Mouse (Mus musculus): Measurements from ENCODE around the gene Clpsl2. TPM values are rescaled to one million over a fixed set of nuclear protein-coding genes. Genes with fewer than 3 reads are reported as not detected.
"Not testable (repeated sequence)": the region's sequence is repeated elsewhere in the genome, so short reads cannot be mapped to it uniquely, and the experiment has no call there.

Clpsl2 gene
- total and polyA plus RNA-seq, 3 experiments = not detected

- DNase-seq = no peak
- intact Hi-C loops (cut with DNase I) = no loop called here
- Histone ChIP-seq H3K27me3 (ENCODE audit: control insufficient read depth, insufficient read depth, low read length) (no peaks in the 10 kb centered on the region; the same call in 1 of the 2 replicates), H3K27ac (no peak overlapping the region), H3K79me2 (replicated peaks; ENCODE audit: control insufficient read depth, insufficient read depth, low read length) (no peaks in the 10 kb centered on the region), H3K36me3 (ENCODE audit: control insufficient read depth, insufficient read depth, low read length) (no peaks in the 10 kb centered on the region), H3K4me3 (no peak overlapping the region), H3K4me1 (ENCODE audit: control insufficient read depth, insufficient read depth, low read length) (no peaks in the 10 kb centered on the region), H3K9ac (ENCODE audit: low read depth, low read length) (no peak overlapping the region)
- no peak for TF ChIP-seq POLR2A (IDR thresholded peaks at IDR 0.05; ENCODE audit: insufficient read depth, low read depth, low read length)
- no peak for TF ChIP-seq EP300 (IDR thresholded peaks at IDR 0.05; ENCODE audit: insufficient read depth, low read depth, low read length)
- no peak for TF ChIP-seq CTCF (IDR thresholded peaks at IDR 0.05)
- 82% methylated on average over 13 of the region's 13 CpGs for WGBS
Observed at GRCm38 (mm10) chr17:28533327-28533726, 15.9 kb upstream of the Clpsl2 start.

DNA sequence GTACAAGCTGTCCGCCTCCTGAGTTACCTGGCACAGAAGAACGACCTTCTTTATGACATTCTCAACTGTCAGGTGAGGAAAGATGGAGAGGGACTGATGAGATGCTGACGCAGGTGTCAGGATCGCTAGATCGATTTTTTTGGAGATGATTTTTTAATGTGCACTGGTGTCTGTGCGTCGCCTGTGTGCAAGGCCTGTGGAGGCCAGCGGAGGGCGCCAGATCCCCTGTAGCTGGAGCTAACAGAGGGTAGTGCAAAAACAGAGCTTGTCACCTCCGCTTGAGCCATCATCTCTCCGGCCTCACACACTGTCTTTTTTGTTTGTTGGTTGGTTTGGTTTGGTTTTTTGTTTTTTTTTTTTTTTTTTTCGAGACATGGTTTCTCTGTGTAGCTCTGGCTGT lies 11.3 kb upstream of the Clpsl2 start:
- DNase-seq = no peak
- Histone ChIP-seq H3K4me3 (no peak overlapping the region), H3K36me3 (ENCODE audit: control insufficient read depth, insufficient read depth, low read length) (no peaks in the 10 kb centered on the region), H3K4me1 (ENCODE audit: control insufficient read depth, insufficient read depth, low read length) (no peaks in the 10 kb centered on the region), H3K27ac (no peak overlapping the region), H3K27me3 (ENCODE audit: control insufficient read depth, insufficient read depth, low read length) (no peaks in the 10 kb centered on the region; the same call in 1 of the 2 replicates), H3K9ac (ENCODE audit: low read depth, low read length) (no peak overlapping the region), H3K79me2 (replicated peaks; ENCODE audit: control insufficient read depth, insufficient read depth, low read length) (no peaks in the 10 kb centered on the region)
- intact Hi-C loops (cut with DNase I) = no loop called here
- WGBS = 44% methylated on average over 12 of the region's 12 CpGs
- TF ChIP-seq POLR2A (IDR thresholded peaks at IDR 0.05; ENCODE audit: insufficient read depth, low read depth, low read length) = no peak
- no peak for TF ChIP-seq EP300 (IDR thresholded peaks at IDR 0.05; ENCODE audit: insufficient read depth, low read depth, low read length)
- no peak for TF ChIP-seq CTCF (IDR thresholded peaks at IDR 0.05)

DNA sequence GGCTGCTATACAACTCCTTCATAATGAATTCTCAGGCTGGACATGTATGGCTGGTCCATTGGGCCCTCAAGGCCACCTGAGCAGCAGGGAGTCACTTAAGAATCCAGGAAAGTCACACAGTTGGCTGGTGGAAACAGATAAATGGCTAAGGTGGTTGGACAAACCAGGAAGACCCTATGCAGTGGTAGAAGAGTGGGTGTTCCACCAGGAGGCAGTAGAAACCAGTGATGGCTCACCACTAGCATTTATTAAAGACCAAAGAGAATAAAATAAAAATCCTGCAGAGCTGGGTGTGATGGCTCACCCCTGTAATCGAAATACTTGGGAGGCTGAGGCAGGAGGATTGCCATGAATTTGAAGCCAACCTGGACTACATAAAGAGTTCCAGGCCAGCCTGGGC lies 2.3 kb upstream of the Clpsl2 start:
- no peaks in the 10 kb centered on the region for H3K4me1 ChIP-seq (ENCODE audit: control insufficient read depth, insufficient read depth, low read length)
- intact Hi-C loops (cut with DNase I) = loop anchor here (5.0 kb wide), 1 partner anchor 100 kb away; no protein-coding TSS in a partner anchor
- H3K27ac ChIP-seq = no peak overlapping the region
- no peak overlapping the region for H3K4me3 ChIP-seq
- WGBS = 59% methylated on average over 1 of the region's 1 CpGs
- no peaks in the 10 kb centered on the region for H3K27me3 ChIP-seq (ENCODE audit: control insufficient read depth, insufficient read depth, low read length)
- no peak overlapping the region for H3K9ac ChIP-seq (ENCODE audit: low read depth, low read length)
- no peaks in the 10 kb centered on the region for H3K36me3 ChIP-seq (ENCODE audit: control insufficient read depth, insufficient read depth, low read length)
- TF ChIP-seq CTCF (IDR thresholded peaks at IDR 0.05) = peak; percentile 64
- TF ChIP-seq EP300 (IDR thresholded peaks at IDR 0.05; ENCODE audit: insufficient read depth, low read depth, low read length) = no peak
- no peaks in the 10 kb centered on the region for H3K79me2 ChIP-seq (replicated peaks; ENCODE audit: control insufficient read depth, insufficient read depth, low read length)
- peak in 1 of 2 experiments; percentile 10 for DNase-seq

GRCm38 (mm10) chr17:28548550-28548949 lies 661 bp upstream of the Clpsl2 start:
- no peak for TF ChIP-seq EP300 (IDR thresholded peaks at IDR 0.05; ENCODE audit: insufficient read depth, low read depth, low read length)
- no peak for TF ChIP-seq POLR2A (IDR thresholded peaks at IDR 0.05; ENCODE audit: insufficient read depth, low read depth, low read length)
- TF ChIP-seq CTCF (IDR thresholded peaks at IDR 0.05) = no peak
- intact Hi-C loops (cut with DNase I) = loop anchor here (5.0 kb wide), 1 partner anchor 99 kb away; no protein-coding TSS in a partner anchor
- Histone ChIP-seq H3K4me1 (ENCODE audit: control insufficient read depth, insufficient read depth, low read length) (no peaks in the 10 kb centered on the region), H3K36me3 (ENCODE audit: control insufficient read depth, insufficient read depth, low read length) (no peaks in the 10 kb centered on the region), H3K79me2 (replicated peaks; ENCODE audit: control insufficient read depth, insufficient read depth, low read length) (no peaks in the 10 kb centered on the region), H3K9ac (ENCODE audit: low read depth, low read length) (no peak overlapping the region), H3K4me3 (no peak overlapping the region), H3K27ac (no peak overlapping the region), H3K27me3 (ENCODE audit: control insufficient read depth, insufficient read depth, low read length) (no peaks in the 10 kb centered on the region)
- no peak for DNase-seq
- WGBS = 60% methylated on average over 11 of the region's 11 CpGs

- H3K36me3 ChIP-seq (ENCODE audit: control insufficient read depth, insufficient read depth, low read length) = no peaks in the 10 kb centered on the region
- intact Hi-C loops (cut with DNase I) = no loop called here
- 11% methylated on average over 14 of the region's 14 CpGs for whole genome bisulfite sequencing
- no peak overlapping the region for H3K9ac ChIP-seq (ENCODE audit: low read depth, low read length)
- H3K27ac ChIP-seq = no peak overlapping the region
- H3K79me2 ChIP-seq (replicated peaks; ENCODE audit: control insufficient read depth, insufficient read depth, low read length) = no peaks in the 10 kb centered on the region
- no peak overlapping the region for H3K4me3 ChIP-seq
- H3K27me3 ChIP-seq (ENCODE audit: control insufficient read depth, insufficient read depth, low read length) = no peaks in the 10 kb centered on the region
- TF ChIP-seq POLR2A (IDR thresholded peaks at IDR 0.05; ENCODE audit: insufficient read depth, low read depth, low read length) (no peak), CTCF (IDR thresholded peaks at IDR 0.05) (peak; percentile 95), EP300 (IDR thresholded peaks at IDR 0.05; ENCODE audit: insufficient read depth, low read depth, low read length) (0 out of 2 replicates have a peak, but pooled peaks have one; percentile 40)
- H3K4me1 ChIP-seq (ENCODE audit: control insufficient read depth, insufficient read depth, low read length) = no peaks in the 10 kb centered on the region; the same call in 1 of the 2 replicates
- DNase-seq = peak; percentile 57 to 83
Observed at GRCm38 (mm10) chr17:28553040-28553793, 4.0 kb downstream of the Clpsl2 start.

- H3K4me1 ChIP-seq (ENCODE audit: control insufficient read depth, insufficient read depth, low read length); H3K79me2 ChIP-seq (replicated peaks; ENCODE audit: control insufficient read depth, insufficient read depth, low read length); DNase-seq; intact Hi-C loops (cut with DNase I); H3K4me3 ChIP-seq; H3K36me3 ChIP-seq (ENCODE audit: control insufficient read depth, insufficient read depth, low read length); H3K9ac ChIP-seq (ENCODE audit: low read depth, low read length); H3K27ac ChIP-seq; H3K27me3 ChIP-seq (ENCODE audit: control insufficient read depth, insufficient read depth, low read length): not testable (repeated sequence)
- WGBS = 91% methylated on average over 4 of the region's 4 CpGs
Observed at GRCm38 (mm10) chr17:28554021-28554420, 4.8 kb downstream of the Clpsl2 start.

All from heart, adult 2 months (tissue).